In the genomic region with DNA sequence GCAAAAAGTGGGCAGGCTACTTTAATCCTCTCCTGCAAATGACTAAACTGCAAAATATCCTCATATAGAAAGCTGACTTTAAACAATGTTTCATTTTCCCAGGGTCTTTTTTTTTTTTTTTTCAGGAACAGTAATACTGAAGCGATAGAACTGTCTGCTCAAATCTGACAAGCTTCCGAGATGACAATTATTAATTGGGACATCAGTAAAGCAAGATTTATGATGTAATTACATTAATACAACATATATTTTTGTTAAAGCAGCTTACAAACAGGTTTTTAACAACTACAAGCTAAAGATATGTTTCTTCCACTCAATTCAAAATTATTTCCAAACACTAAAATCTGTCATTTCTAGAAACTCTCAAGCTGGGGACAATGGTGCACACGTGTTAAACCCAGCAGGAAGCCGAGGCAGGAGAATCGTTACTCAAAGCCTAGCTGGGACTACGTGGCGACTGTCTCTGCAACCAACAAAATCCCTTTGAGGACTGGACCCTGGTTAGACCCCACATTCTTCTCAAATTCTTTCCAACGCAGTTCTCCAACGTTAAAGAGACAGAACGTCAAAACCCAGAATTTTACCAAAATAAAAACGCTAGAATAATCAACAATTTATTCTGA, we compare ENCODE assay signal across 8 mouse cellular contexts. TPM values are rescaled to one million over a fixed set of nuclear protein-coding genes. Genes with fewer than 3 reads are reported as not detected.
DNase-seq lines count a peak whose midpoint lies in the region; ATAC-seq and TF ChIP-seq lines count a peak whose summit lies in the region.

No protein-coding gene starts in this region.

- 12% methylated on average over 11 of the region's 11 CpGs for WGBS in heart, adult 2 months
- WGBS in embryonic facial prominence, embryonic 12.5 days: 5% methylated on average over 11 of the region's 11 CpGs
- whole genome bisulfite sequencing in limb, embryonic 14.5 days: 5% methylated on average over 11 of the region's 11 CpGs
- WGBS in stomach, embryonic 15.5 days: 6% methylated on average over 11 of the region's 11 CpGs

- H3K4me2 ChIP-seq in embryonic facial prominence, embryonic 12.5 days (replicated peaks): peak overlapping the region; percentile 72
- peak overlapping the region; percentile 94 for H3K4me2 ChIP-seq in limb, embryonic 14.5 days (replicated peaks; ENCODE audit: low read depth, low read length, severe bottlenecking)
- H3K4me2 ChIP-seq in stomach, embryonic 15.5 days: peak overlapping the region; percentile 84

- H3K9ac ChIP-seq in heart, adult 2 months (ENCODE audit: low read depth, low read length): no peak overlapping the region
- H3K9ac ChIP-seq in embryonic facial prominence, embryonic 12.5 days: peak overlapping the region; percentile 95
- H3K9ac ChIP-seq in limb, embryonic 14.5 days (ENCODE audit: low read depth, low read length, severe bottlenecking): peak overlapping the region; percentile 92
- H3K9ac ChIP-seq in stomach, embryonic 15.5 days: peak overlapping the region; percentile 67; the same call in 1 of the 2 replicates

- no peaks in the 10 kb centered on the region for H3K27me3 ChIP-seq in heart, adult 2 months (ENCODE audit: control insufficient read depth, insufficient read depth, low read length)
- no peaks in the 10 kb centered on the region for H3K27me3 ChIP-seq in embryonic facial prominence, embryonic 12.5 days
- H3K27me3 ChIP-seq in limb, embryonic 14.5 days (ENCODE audit: control insufficient read depth, insufficient read depth, low read length): no peaks in the 10 kb centered on the region
- no peaks in the 10 kb centered on the region for H3K27me3 ChIP-seq in stomach, embryonic 15.5 days (replicated peaks)

- H3K4me3 ChIP-seq in heart, adult 2 months: peak overlapping the region; percentile 85
- H3K4me3 ChIP-seq in embryonic facial prominence, embryonic 12.5 days: peak overlapping the region; percentile 83
- H3K4me3 ChIP-seq in limb, embryonic 14.5 days (replicated peaks; ENCODE audit: low read length): peak overlapping the region; percentile 89
- peak overlapping the region; percentile 64 for H3K4me3 ChIP-seq in stomach, embryonic 15.5 days (replicated peaks)

- intact Hi-C loops in heart, adult 2 months (cut with DNase I): no loop called here
- intact Hi-C loops in left cerebral cortex, postnatal 25 days (cut with DNase I): loop anchor here (2.0 to 5.0 kb wide), 2 partner anchors 58 to 96 kb away; no protein-coding TSS in a partner anchor

- no peak for DNase-seq in heart, adult 2 months
- DNase-seq in heart, adult 9 months (ENCODE audit: low spot score in 2 of 2): no peak
- DNase-seq in 3T3-L1 (ENCODE audit: low read depth, low spot score): peak; percentile 48
- DNase-seq in limb, embryonic 14.5 days (ENCODE audit: low spot score): no peak
- DNase-seq in right cerebral cortex, postnatal 4 days: no peak
- DNase-seq in left cerebral cortex, postnatal 25 days (ENCODE audit: low spot score in 2 of 2): no peak

- TF ChIP-seq POLR2A in heart, adult 2 months (IDR thresholded peaks at IDR 0.05; ENCODE audit: insufficient read depth, low read depth, low read length): no peak
- TF ChIP-seq POLR2A in limb, embryonic 14.5 days (IDR thresholded peaks at IDR 0.05; ENCODE audit: borderline replicate concordance, extremely low read depth, insufficient read depth, insufficient read length): no peak

- peaks cover 8% of the 10 kb centered on the region for H3K4me1 ChIP-seq in heart, adult 2 months (ENCODE audit: control insufficient read depth, insufficient read depth, low read length)
- peaks cover 25% of the 10 kb centered on the region for H3K4me1 ChIP-seq in embryonic facial prominence, embryonic 12.5 days
- H3K4me1 ChIP-seq in limb, embryonic 14.5 days (ENCODE audit: control insufficient read depth, insufficient read depth, low read length): peaks cover 26% of the 10 kb centered on the region
- H3K4me1 ChIP-seq in stomach, embryonic 15.5 days: peaks cover 9% of the 10 kb centered on the region

- TF ChIP-seq CTCF in heart, adult 2 months (IDR thresholded peaks at IDR 0.05): no peak

- no peak for ATAC-seq in embryonic facial prominence, embryonic 12.5 days (ENCODE audit: insufficient number of reproducible peaks, insufficient read depth, low FRiP score, low TSS enrichment)
- no peak for ATAC-seq in limb, embryonic 14.5 days (ENCODE audit: low FRiP score, low read depth)
- ATAC-seq in stomach, embryonic 15.5 days (ENCODE audit: insufficient read depth, low FRiP score, low read depth): no peak

- no peaks in the 10 kb centered on the region for H3K9me3 ChIP-seq in embryonic facial prominence, embryonic 12.5 days
- no peaks in the 10 kb centered on the region for H3K9me3 ChIP-seq in limb, embryonic 14.5 days (ENCODE audit: control insufficient read depth, low read length)
- no peaks in the 10 kb centered on the region for H3K9me3 ChIP-seq in stomach, embryonic 15.5 days

- TF ChIP-seq EP300 in heart, adult 2 months (IDR thresholded peaks at IDR 0.05; ENCODE audit: insufficient read depth, low read depth, low read length): no peak

- peak overlapping the region; percentile 99 for H3K27ac ChIP-seq in heart, adult 2 months
- H3K27ac ChIP-seq in embryonic facial prominence, embryonic 12.5 days: peak overlapping the region; percentile 98
- H3K27ac ChIP-seq in limb, embryonic 14.5 days (replicated peaks; ENCODE audit: low read depth, low read length): peak overlapping the region; percentile 99
- H3K27ac ChIP-seq in stomach, embryonic 15.5 days: peak overlapping the region; percentile 96; the same call in 1 of the 2 replicates

- H3K79me2 ChIP-seq in heart, adult 2 months (replicated peaks; ENCODE audit: control insufficient read depth, insufficient read depth, low read length): peaks cover 4% of the 10 kb centered on the region; the same call in 1 of the 2 replicates

- peaks cover 2% of the 10 kb centered on the region for H3K36me3 ChIP-seq in heart, adult 2 months (ENCODE audit: control insufficient read depth, insufficient read depth, low read length)
- H3K36me3 ChIP-seq in embryonic facial prominence, embryonic 12.5 days: no peaks in the 10 kb centered on the region
- no peaks in the 10 kb centered on the region for H3K36me3 ChIP-seq in limb, embryonic 14.5 days (ENCODE audit: control insufficient read depth, insufficient read depth, low read length)
- no peaks in the 10 kb centered on the region for H3K36me3 ChIP-seq in stomach, embryonic 15.5 days

RNA-seq across cellular contexts. Expression of a gene that starts 1.5 kb away (rescaled TPM):
- 10 to 100 TPM; 25.6 to 26.8 TPM for total RNA-seq in heart, adult 2 months (2021)
- polyA plus RNA-seq in heart, adult 2 months (2012; rRNA removed): 11.2 and 22.3 TPM in 2 replicates
- 97.1 and 100 TPM in 2 replicates for polyA plus RNA-seq in embryonic facial prominence, embryonic 12.5 days (2016; fragmentation: Nextera tagmentation; extraction: Ambion mirVana)
- polyA plus RNA-seq in limb, embryonic 14.5 days (2012; rRNA removed): 37.5 and 38.8 TPM in 2 replicates
- polyA plus RNA-seq in limb, embryonic 14.5 days (2014; fragmentation: Nextera tagmentation; extraction: Ambion mirVana): 57.0 and 71.3 TPM in 2 replicates
- polyA plus RNA-seq in stomach, embryonic 15.5 days (2015; fragmentation: Nextera tagmentation; extraction: Ambion mirVana): 48.8 and 51.1 TPM in 2 replicates
- 10 to 100 TPM; 73.1 to 74.8 TPM for total RNA-seq in left cerebral cortex, postnatal 25 days (2021)

RNA-seq across cellular contexts. Expression of a gene that starts 33.0 kb away (rescaled TPM):
- 10 to 100 TPM; 12.4 to 20.4 TPM for total RNA-seq in heart, adult 2 months (2021)
- polyA plus RNA-seq in heart, adult 2 months (2012; rRNA removed): 3.0 and 4.6 TPM in 2 replicates
- 52.7 and 53.5 TPM in 2 replicates for polyA plus RNA-seq in embryonic facial prominence, embryonic 12.5 days (2016; fragmentation: Nextera tagmentation; extraction: Ambion mirVana)
- polyA plus RNA-seq in limb, embryonic 14.5 days (2012; rRNA removed): 11.9 and 21.9 TPM in 2 replicates
- 33.5 and 34.8 TPM in 2 replicates for polyA plus RNA-seq in limb, embryonic 14.5 days (2014; fragmentation: Nextera tagmentation; extraction: Ambion mirVana)
- polyA plus RNA-seq in stomach, embryonic 15.5 days (2015; fragmentation: Nextera tagmentation; extraction: Ambion mirVana): 38.8 and 39.3 TPM in 2 replicates
- total RNA-seq in left cerebral cortex, postnatal 25 days (2021): 10 to 100 TPM; 25.5 to 29.1 TPM
